Mouse (Mus musculus): ENCODE measurements around the gene Zfp46. TPM values are rescaled to one million over a fixed set of nuclear protein-coding genes. Genes with fewer than 3 reads are reported as not detected.

Gene Zfp46
- total RNA-seq, 2 experiments from 2014 or later: 21.0 to 36.7 TPM

- no peak for TF ChIP-seq CTCF (IDR thresholded peaks at IDR 0.05)
- DNase-seq: no peak
- no peak overlapping the region for H3K27ac ChIP-seq
- intact Hi-C loops (cut with DNase I): no loop called here
- H3K4me3 ChIP-seq: no peak overlapping the region
These were observed 48.7 kb downstream of the Zfp46 start for GRCm38 (mm10) chr4:136333191-136333590.

GRCm38 (mm10) chr4:136335065-136335464, 50.6 kb downstream of the Zfp46 start:
- Histone ChIP-seq H3K27ac (no peak overlapping the region), H3K4me3 (no peak overlapping the region)
- no peak for TF ChIP-seq CTCF (IDR thresholded peaks at IDR 0.05)
- DNase-seq: no peak
- intact Hi-C loops (cut with DNase I): no loop called here

- no peak for DNase-seq
- Histone ChIP-seq H3K27ac (no peak overlapping the region), H3K4me3 (no peak overlapping the region)
- intact Hi-C loops (cut with DNase I): no loop called here
- no peak for TF ChIP-seq CTCF (IDR thresholded peaks at IDR 0.05)
These were observed 52.6 kb downstream of the Zfp46 start for GRCm38 (mm10) chr4:136337129-136337528.

Other genes starting within 250 kb of the Zfp46 start
- gene Rpl11, start 231.3 kb upstream of the Zfp46 start, total RNA-seq (2021): 100 to 1,000 TPM; 215 to 256 TPM
- gene Id3, start 141.2 kb upstream of the Zfp46 start, total RNA-seq (2021): 10 to 100 TPM; 11.3 to 21.9 TPM
- 1 to 10 TPM in 1 of 2 experiments, under 1 TPM in 1; 0.48 to 1.1 TPM for gene E2f2, start 112.3 kb upstream of the Zfp46 start, total RNA-seq (2021)
- gene Asap3, start 78.3 kb upstream of the Zfp46 start, total RNA-seq (2021): 1 to 10 TPM; 1.5 to 2.5 TPM
- 100 to 1,000 TPM; 344 to 373 TPM for gene Tcea3, start 37.0 kb upstream of the Zfp46 start, total RNA-seq (2021)
- gene Hnrnpr, start 26.3 kb downstream of the Zfp46 start, total RNA-seq (2021): 10 to 100 TPM; 20.9 to 27.0 TPM
- gene Htr1d, start 138.8 kb downstream of the Zfp46 start, total RNA-seq (2021): not detected
- gene 6030445D17Rik, start 177.6 kb downstream of the Zfp46 start, total RNA-seq (2021): under 1 TPM; 0.13 to 0.17 TPM
- 10 to 100 TPM; 10.8 to 16.0 TPM for gene Luzp1, start 185.1 kb downstream of the Zfp46 start, total RNA-seq (2021)

Data from gastrocnemius, adult 2 months (tissue).